Mouse (Mus musculus) kidney, postnatal 0 days (tissue): ENCODE data around the gene Epb41l5. TPM values are rescaled to one million over a fixed set of nuclear protein-coding genes. Genes with fewer than 3 reads are reported as not detected.
A peak's percentile ranks its signal among the peaks of the same experiment; 100 is the strongest.

Source experiments
- ATAC-seq: fragments of 200-750 bp; cut with Nextera tagmentation; replicated peaks from 2 replicates; pipeline ENCODE4 v1.8.0; 2017; ENCODE audit warnings: low read depth, moderate number of reproducible peaks, moderate TSS enrichment, moderate library complexity; ENCODE audit not compliant: low FRiP score
- DNase-seq: peaks from one replicate; pipeline ENCODE4 v3.0.0-alpha.2; 2016; ENCODE audit warnings: low spot score
- H3K27ac ChIP-seq: fragments of 300-500 bp; sonication (generic); 2 replicates; pipeline ENCODE4 v1.5.1; 2014; ENCODE audit warnings: mild to moderate bottlenecking
- H3K27me3 ChIP-seq: fragments of 300-500 bp; sonication (generic); 2 replicates; pipeline ENCODE4 v1.6.1; 2014; ENCODE audit warnings: low read length, mixed read lengths; ENCODE audit not compliant: insufficient read depth
- H3K36me3 ChIP-seq: fragments of 300-500 bp; sonication (generic); 2 replicates; pipeline ENCODE4 v1.6.1; 2014; ENCODE audit warnings: low read length, mixed read lengths; ENCODE audit not compliant: insufficient read depth
- H3K4me1 ChIP-seq: fragments of 300-500 bp; sonication (generic); replicated peaks from 2 replicates; pipeline ENCODE4 v1.6.1; 2014; ENCODE audit warnings: antibody characterized with exemption, low read length, mixed read lengths; ENCODE audit not compliant: insufficient read depth
- H3K4me2 ChIP-seq: fragments of 300-500 bp; sonication (generic); 2 replicates; pipeline ENCODE4 v1.6.1; 2014; ENCODE audit warnings: mild to moderate bottlenecking, low read length, moderate library complexity, mixed read lengths
- H3K4me3 ChIP-seq: fragments of 300-500 bp; sonication (generic); replicated peaks from 2 replicates; pipeline ENCODE4 v1.5.1; 2014; ENCODE audit warnings: low read depth, low read length
- H3K9ac ChIP-seq: fragments of 300-500 bp; sonication (generic); 2 replicates; pipeline ENCODE4 v1.6.1; 2014; ENCODE audit warnings: low read depth, low read length
- H3K9me3 ChIP-seq: fragments of 300-500 bp; sonication (generic); replicated peaks from 2 replicates; pipeline ENCODE4 v1.6.1; 2016; ENCODE audit warnings: low read length, inconsistent platforms, mixed read lengths
- CTCF ChIP-seq: IDR thresholded peaks from 2 replicates; pipeline ENCODE4 v1.5.1; 2016; ENCODE audit warnings: antibody characterized with exemption, low read depth, mild to moderate bottlenecking, moderate library complexity
- WGBS: fragments of 180-500 bp; shearing (Covaris S2); extraction: QIAGEN DNeasy Blood & Tissue Kit; methylation state at CpG from one replicate; pipeline ENCODE4 v1.1.7; 2014; 5-methylcytosine and 5-hydroxymethylcytosine counted together
- polyA plus RNA-seq: library from polyadenylated mRNA; unstranded; fragments of >200 nt; fragmentation: Nextera tagmentation; extraction: Ambion mirVana; gene quantifications from 2 replicates; pipeline ENCODE4 v1.2.1, GENCODE M21; 2015

Gene Epb41l5
- polyA plus RNA-seq, 1 experiment from 2014 or later: 50.9 TPM

- Histone ChIP-seq H3K9ac (no peak overlapping the region), H3K27me3 (no peaks in the 10 kb centered on the region), H3K4me2 (no peak overlapping the region), H3K36me3 (peaks cover 19% of the 10 kb centered on the region; the same call in 1 of the 2 replicates), H3K9me3 (no peaks in the 10 kb centered on the region), H3K4me3 (no peak overlapping the region), H3K4me1 (no peaks in the 10 kb centered on the region), H3K27ac (no peak overlapping the region)
- ATAC-seq (no peak), DNase-seq (no peak)
- WGBS: 82% methylated on average over 4 of the region's 4 CpGs
- no peak for TF ChIP-seq CTCF
Observed at GRCm38 (mm10) chr1:119557641-119558395, 91.0 kb downstream of the Epb41l5 start.

- Histone ChIP-seq H3K9me3 (no peaks in the 10 kb centered on the region), H3K9ac (no peak overlapping the region), H3K4me2 (no peak overlapping the region), H3K4me3 (no peak overlapping the region), H3K36me3 (peaks cover 20% of the 10 kb centered on the region; the same call in 1 of the 2 replicates), H3K4me1 (no peaks in the 10 kb centered on the region), H3K27me3 (no peaks in the 10 kb centered on the region), H3K27ac (no peak overlapping the region)
- TF ChIP-seq CTCF: no peak
- no peak for ATAC-seq
- DNase-seq: no peak
- 72% methylated on average over 5 of the region's 5 CpGs for WGBS
Observed at GRCm38 (mm10) chr1:119555651-119556050, 93.1 kb downstream of the Epb41l5 start.

DNA sequence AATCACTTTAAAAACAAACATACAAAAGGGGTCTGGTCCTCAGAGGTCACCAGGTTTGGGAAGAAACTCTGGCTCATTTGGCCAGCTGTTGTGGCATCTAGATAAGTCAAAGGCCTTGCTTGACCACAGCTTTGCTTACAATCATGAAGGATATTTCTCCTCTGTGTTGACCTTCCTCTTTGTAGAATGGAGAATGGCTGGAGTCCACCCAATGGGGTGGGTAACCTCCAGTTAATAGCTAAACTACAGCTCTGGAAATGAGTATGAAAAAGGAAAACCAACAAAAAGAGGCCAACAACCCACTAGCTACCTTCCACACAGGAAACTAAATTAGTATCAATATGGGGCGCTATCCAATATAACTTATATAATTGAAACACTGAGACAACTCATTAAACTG, 97.1 kb downstream of the Epb41l5 start:
- TF ChIP-seq CTCF: no peak
- Histone ChIP-seq H3K27ac (no peak overlapping the region), H3K9ac (no peak overlapping the region), H3K4me3 (no peak overlapping the region), H3K36me3 (peaks cover 25% of the 10 kb centered on the region; the same call in 1 of the 2 replicates), H3K4me2 (no peak overlapping the region), H3K27me3 (no peaks in the 10 kb centered on the region), H3K4me1 (no peaks in the 10 kb centered on the region), H3K9me3 (no peaks in the 10 kb centered on the region)
- ATAC-seq (no peak), DNase-seq (no peak)
- WGBS: 100% methylated on average over 1 of the region's 1 CpGs

GRCm38 (mm10) chr1:119550064-119550463, 98.7 kb downstream of the Epb41l5 start:
- ATAC-seq: no peak
- Histone ChIP-seq H3K27ac (no peak overlapping the region), H3K4me2 (no peak overlapping the region), H3K27me3 (no peaks in the 10 kb centered on the region), H3K4me3 (no peak overlapping the region), H3K9ac (no peak overlapping the region), H3K36me3 (peaks cover 18% of the 10 kb centered on the region; the same call in 1 of the 2 replicates), H3K4me1 (no peaks in the 10 kb centered on the region), H3K9me3 (no peaks in the 10 kb centered on the region)
- TF ChIP-seq CTCF: no peak
- no peak for DNase-seq
- WGBS: 82% methylated on average over 2 of the region's 2 CpGs

- no peak for ATAC-seq
- DNase-seq: no peak
Observed at GRCm38 (mm10) chr1:119549327-119549689, 99.5 kb downstream of the Epb41l5 start.

GRCm38 (mm10) chr1:119548668-119549326, 100.0 kb downstream of the Epb41l5 start:
- peaks cover 14% of the 10 kb centered on the region; the same call in 1 of the 2 replicates for H3K36me3 ChIP-seq
- H3K27ac ChIP-seq: no peak overlapping the region
- DNase-seq: peak; percentile 90
- ATAC-seq: 0 out of 2 replicates have a peak, but pooled peaks have one; percentile 40
- no peaks in the 10 kb centered on the region for H3K9me3 ChIP-seq
- WGBS: 61% methylated on average over 7 of the region's 7 CpGs
- no peak overlapping the region for H3K4me3 ChIP-seq
- no peak overlapping the region for H3K4me2 ChIP-seq
- peak; percentile 88 for TF ChIP-seq CTCF
- H3K9ac ChIP-seq: no peak overlapping the region
- H3K27me3 ChIP-seq: no peaks in the 10 kb centered on the region
- H3K4me1 ChIP-seq: no peaks in the 10 kb centered on the region

More at GRCm38 (mm10) chr1:119549327-119549689, 99.5 kb downstream of the Epb41l5 start:
- Histone ChIP-seq H3K9ac (no peak overlapping the region), H3K4me2 (no peak overlapping the region), H3K4me3 (no peak overlapping the region), H3K9me3 (no peaks in the 10 kb centered on the region), H3K4me1 (no peaks in the 10 kb centered on the region), H3K27me3 (no peaks in the 10 kb centered on the region), H3K27ac (no peak overlapping the region), H3K36me3 (peaks cover 14% of the 10 kb centered on the region; the same call in 1 of the 2 replicates)
- 91% methylated on average over 7 of the region's 7 CpGs for WGBS
- TF ChIP-seq CTCF: no peak
